ENCODE assay signal across 8 mouse cellular contexts in the genomic region with DNA sequence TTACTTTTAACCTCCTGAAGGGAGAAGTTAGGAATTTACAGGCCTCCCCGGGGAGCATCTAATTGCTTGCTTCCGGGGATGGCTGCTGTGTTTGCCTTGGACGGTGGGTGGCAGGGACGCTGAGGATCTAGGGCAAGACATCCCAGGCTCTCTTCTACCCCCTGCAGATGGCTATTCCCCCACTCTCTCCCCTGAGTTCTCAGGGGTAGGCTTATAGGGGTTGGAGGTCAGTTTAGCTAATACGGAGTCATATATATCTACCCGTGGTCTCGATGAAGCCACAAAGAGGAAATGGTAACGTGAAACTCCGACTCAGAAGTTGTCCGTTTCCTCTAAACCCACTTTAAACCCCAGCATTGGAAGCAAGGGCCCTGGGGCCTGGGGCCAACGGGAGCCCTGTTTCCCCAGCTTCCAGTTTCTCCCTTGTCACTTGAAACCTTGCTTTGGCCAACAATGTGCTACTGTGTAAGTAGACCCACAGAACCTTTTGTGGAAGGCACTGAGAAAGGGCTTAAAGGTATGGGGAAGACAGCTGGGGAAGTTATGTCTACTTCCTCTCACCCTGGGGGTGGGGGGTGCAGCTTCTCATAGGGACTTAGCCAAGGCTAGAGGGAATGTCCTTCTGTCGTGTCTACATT.
DNase-seq lines count a peak whose midpoint lies in the region; ATAC-seq and TF ChIP-seq lines count a peak whose summit lies in the region.

No protein-coding gene starts in this region.

- 13% methylated on average over 12 of the region's 12 CpGs for WGBS in liver, postnatal 0 days (ENCODE audit: insufficient replicate concordance)
- WGBS in embryonic facial prominence, embryonic 10.5 days = 3% methylated on average over 12 of the region's 12 CpGs
- WGBS in hindbrain, embryonic 16.5 days = 24% methylated on average over 12 of the region's 12 CpGs

- no peaks in the 10 kb centered on the region for H3K36me3 ChIP-seq in liver, postnatal 0 days (replicated peaks; ENCODE audit: insufficient read depth, low read length)
- no peaks in the 10 kb centered on the region for H3K36me3 ChIP-seq in embryonic facial prominence, embryonic 10.5 days (replicated peaks)
- H3K36me3 ChIP-seq in hindbrain, embryonic 16.5 days (ENCODE audit: control insufficient read depth, insufficient read depth, low read length) = no peaks in the 10 kb centered on the region
- H3K36me3 ChIP-seq in myocyte (ENCODE audit: control insufficient read depth, insufficient read depth) = no peaks in the 10 kb centered on the region

- no peak overlapping the region for H3K27ac ChIP-seq in liver, postnatal 0 days (ENCODE audit: low read depth)
- H3K27ac ChIP-seq in embryonic facial prominence, embryonic 10.5 days (replicated peaks) = peak overlapping the region; percentile 80
- no peak overlapping the region for H3K27ac ChIP-seq in hindbrain, embryonic 16.5 days (ENCODE audit: low read depth, low read length)

- no peak overlapping the region for H3K4me3 ChIP-seq in liver, postnatal 0 days (ENCODE audit: low read depth, low read length)
- peak overlapping the region; percentile 39 for H3K4me3 ChIP-seq in embryonic facial prominence, embryonic 10.5 days
- no peak overlapping the region for H3K4me3 ChIP-seq in hindbrain, embryonic 16.5 days (ENCODE audit: low read length)
- H3K4me3 ChIP-seq in myocyte = no peak overlapping the region

- TF ChIP-seq POLR2A in myocyte (IDR thresholded peaks at IDR 0.05; ENCODE audit: insufficient read length, low read depth) = no peak

- no peak for TF ChIP-seq EP300 in liver, postnatal 0 days (IDR thresholded peaks at IDR 0.05; ENCODE audit: low read depth)

- TF ChIP-seq CTCF in liver, postnatal 0 days (IDR thresholded peaks at IDR 0.05; ENCODE audit: low read depth) = no peak

- peak overlapping the region; percentile 0; the same call in 1 of the 2 replicates for H3K4me2 ChIP-seq in liver, postnatal 0 days (ENCODE audit: low read depth, low read length)
- no peak overlapping the region for H3K4me2 ChIP-seq in hindbrain, embryonic 16.5 days (ENCODE audit: low read length)
- H3K4me2 ChIP-seq in myocyte (ENCODE audit: low read depth) = peak overlapping the region; percentile 60

- H3K9me3 ChIP-seq in liver, postnatal 0 days (ENCODE audit: low read length) = no peaks in the 10 kb centered on the region
- H3K9me3 ChIP-seq in embryonic facial prominence, embryonic 10.5 days = no peaks in the 10 kb centered on the region
- no peaks in the 10 kb centered on the region for H3K9me3 ChIP-seq in hindbrain, embryonic 16.5 days (ENCODE audit: control insufficient read depth, low read length)

- H3K79me2 ChIP-seq in myocyte (ENCODE audit: control insufficient read depth, insufficient read depth) = no peaks in the 10 kb centered on the region

- H3K27me3 ChIP-seq in liver, postnatal 0 days (ENCODE audit: insufficient read depth, low read length) = no peaks in the 10 kb centered on the region; the same call in 1 of the 2 replicates
- peaks cover 82% of the 10 kb centered on the region for H3K27me3 ChIP-seq in embryonic facial prominence, embryonic 10.5 days (replicated peaks; ENCODE audit: low read depth, poor library complexity, severe bottlenecking)
- H3K27me3 ChIP-seq in hindbrain, embryonic 16.5 days (replicated peaks; ENCODE audit: control insufficient read depth, insufficient read depth, low read length) = peaks cover 35% of the 10 kb centered on the region
- H3K27me3 ChIP-seq in myocyte (ENCODE audit: control insufficient read depth, insufficient read depth, insufficient read length) = no peaks in the 10 kb centered on the region

- peaks cover 11% of the 10 kb centered on the region for H3K4me1 ChIP-seq in liver, postnatal 0 days (ENCODE audit: insufficient read depth)
- peaks cover 48% of the 10 kb centered on the region for H3K4me1 ChIP-seq in embryonic facial prominence, embryonic 10.5 days
- H3K4me1 ChIP-seq in hindbrain, embryonic 16.5 days (ENCODE audit: control insufficient read depth, insufficient read depth, low read depth, low read length) = peaks cover 13% of the 10 kb centered on the region

- ATAC-seq in liver, postnatal 0 days = no peak
- ATAC-seq in hindbrain, embryonic 16.5 days = peak; percentile 38; the same call in 1 of the 2 replicates

- H3K9ac ChIP-seq in liver, postnatal 0 days (replicated peaks) = no peak overlapping the region
- H3K9ac ChIP-seq in hindbrain, embryonic 16.5 days (ENCODE audit: low read depth, low read length) = no peak overlapping the region; the same call in 1 of the 2 replicates

- no peak overlapping the region for H3ac ChIP-seq in myocyte (ENCODE audit: control insufficient read depth, insufficient read length)

- DNase-seq in liver, postnatal 0 days = no peak
- DNase-seq in liver = no peak
- peak; percentile 65 for DNase-seq in embryonic facial prominence, embryonic 10.5 days (ENCODE audit: low spot score)
- DNase-seq in cerebellum, adult 9-10 months = no peak
- no peak for DNase-seq in cerebellum, postnatal 10 days
- no peak for DNase-seq in gastrocnemius, postnatal 10 days

TF ChIP-seq in myocyte, 11 proteins besides CTCF, POLR2A, EP300 and RAD21:
- TF ChIP-seq USF1 (IDR thresholded peaks at IDR 0.05; ENCODE audit: low read depth) (no peak), POLR2AphosphoS2 (IDR thresholded peaks at IDR 0.05; ENCODE audit: insufficient read length, low read depth) (no peak), MYOD1 (IDR thresholded peaks at IDR 0.05; ENCODE audit: control insufficient read depth in 1 of 3, insufficient read length in 2 of 3, low read depth in 2 of 3) (peak in 1 of 3 experiments; percentile 4), CEBPB (IDR thresholded peaks at IDR 0.05; ENCODE audit: insufficient read depth, poor library complexity, severe bottlenecking) (no peak)
